Mouse (Mus musculus): ENCODE data around the gene Cldn34c4.

Gene Cldn34c4

GRCm38 (mm10) chrX:127736454-127736853, at the start of gene Cldn34c4:
TSS of gene Cldn34c4 (minus strand) at chrX:127736554.
- no peak for DNase-seq (ENCODE audit: low spot score in 2 of 2)

- DNase-seq (ENCODE audit: low spot score in 2 of 2) = no peak
Measured at GRCm38 (mm10) chrX:127747062-127747461, 10.7 kb upstream of the Cldn34c4 start.

Measured in natural killer cell, adult 2 months (primary cell).